Mouse (Mus musculus): ENCODE measurements at regions not wholly inside any gene's neighbourhood (a gene's known extent, or its start where the extent isn't known, plus 50 kb on each side); places are given as distances from the start of the nearest gene placed in this dataset.

DNA sequence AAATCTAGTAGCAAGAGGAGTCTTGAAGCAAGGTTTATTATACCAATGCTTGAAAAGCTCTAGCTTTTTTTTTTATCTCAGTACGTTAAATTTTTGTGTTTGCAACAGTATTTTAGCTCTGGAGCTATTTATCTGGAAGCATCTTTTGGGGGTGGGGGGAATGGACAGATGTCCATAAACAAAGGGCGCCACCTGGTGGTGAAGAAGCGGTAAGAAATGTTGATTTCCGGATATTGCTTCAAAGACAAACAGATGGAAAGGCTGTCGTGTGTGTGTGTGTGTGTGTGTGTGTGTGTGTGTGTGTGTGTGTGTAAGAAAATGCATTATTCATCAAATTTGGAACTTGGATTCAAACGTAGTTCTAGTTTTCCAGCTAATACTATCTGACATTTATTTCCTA lies 325.4 kb downstream of the Mtx2 start:
- no peak for TF ChIP-seq CTCF (IDR thresholded peaks at IDR 0.05; ENCODE audit: extremely low read depth, insufficient read length, insufficient replicate concordance, low read depth, low read length)
- TF ChIP-seq POLR2A (IDR thresholded peaks at IDR 0.05; ENCODE audit: low read depth, low read length) = no peak

Data from small intestine, adult 2 months (tissue).